In the genomic region with DNA sequence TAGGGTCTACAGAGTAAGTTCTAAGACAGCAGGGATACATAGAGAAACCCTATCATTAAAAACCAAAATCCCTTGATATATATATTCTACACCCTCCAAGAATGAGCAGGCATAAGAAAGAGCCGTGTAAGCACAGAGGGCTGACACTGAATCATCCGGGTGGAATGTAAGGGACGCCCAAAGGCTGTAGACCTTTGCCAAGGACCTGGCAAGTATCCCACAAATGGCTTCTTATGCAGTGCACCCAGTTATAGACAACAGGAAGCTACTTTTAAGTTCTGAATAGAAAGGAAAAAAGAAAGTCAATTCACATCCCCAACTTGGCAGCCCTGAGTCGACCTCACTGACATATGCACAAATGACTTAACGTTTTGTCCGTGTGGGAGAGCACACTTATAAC, we compare ENCODE assay signal across 6 mouse cellular contexts.
"Had no signal": no experiment of that assay in that cellular context is flagged by ENCODE, and none has a peak within 500 bp of the region (broad histone marks: within the 10 kb centered on the region; RNA-seq: fewer than 3 reads in every experiment).

No protein-coding gene starts in this region.

- DNase-seq: kidney, postnatal 14 days; lung, adult 2 months; lung, postnatal 36 days; right cerebral cortex, postnatal 14 days; thymus, adult 2 months; thymus, postnatal 25 days had no signal
